Mouse (Mus musculus) olfactory bulb, adult 2 months (tissue): Measurements from ENCODE around the gene Asf1b.

Experiments used
- CTCF ChIP-seq: fragments of 200-500 bp; IDR thresholded peaks from 2 replicates; pipeline ENCODE4 v1.5.1; 2012; ENCODE audit warnings: low read depth, mild to moderate bottlenecking, low read length, moderate library complexity; ENCODE audit not compliant: insufficient read depth
- POLR2A ChIP-seq: fragments of 200-500 bp; IDR thresholded peaks from 2 replicates; pipeline ENCODE4 v1.6.1; 2012; ENCODE audit warnings: mild to moderate bottlenecking, low read depth, low read length, moderate library complexity; ENCODE audit not compliant: insufficient read depth

DNA sequence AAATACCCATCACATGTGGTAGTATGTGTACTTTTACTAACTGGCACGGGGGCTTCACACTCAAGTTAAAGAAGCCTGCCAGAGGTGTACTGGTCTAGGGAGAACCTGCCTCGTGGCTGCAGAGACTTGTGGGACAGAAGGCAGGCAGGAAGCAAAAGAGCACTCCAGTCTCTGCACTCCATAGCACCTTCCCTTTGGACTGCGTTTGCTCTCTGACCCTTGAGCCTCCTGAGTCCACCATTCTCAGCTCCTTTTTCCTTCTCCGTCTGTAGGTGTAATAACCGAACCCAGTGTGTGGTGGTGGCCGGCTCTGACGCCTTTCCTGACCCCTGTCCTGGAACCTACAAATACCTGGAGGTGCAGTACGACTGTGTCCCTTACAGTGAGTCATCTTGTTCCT, 32.6 kb upstream of the Asf1b start:
- TF ChIP-seq CTCF: no peak
- no peak for TF ChIP-seq POLR2A
